Mouse (Mus musculus): Measurements from ENCODE around the gene Dtnbp1.

DNA sequence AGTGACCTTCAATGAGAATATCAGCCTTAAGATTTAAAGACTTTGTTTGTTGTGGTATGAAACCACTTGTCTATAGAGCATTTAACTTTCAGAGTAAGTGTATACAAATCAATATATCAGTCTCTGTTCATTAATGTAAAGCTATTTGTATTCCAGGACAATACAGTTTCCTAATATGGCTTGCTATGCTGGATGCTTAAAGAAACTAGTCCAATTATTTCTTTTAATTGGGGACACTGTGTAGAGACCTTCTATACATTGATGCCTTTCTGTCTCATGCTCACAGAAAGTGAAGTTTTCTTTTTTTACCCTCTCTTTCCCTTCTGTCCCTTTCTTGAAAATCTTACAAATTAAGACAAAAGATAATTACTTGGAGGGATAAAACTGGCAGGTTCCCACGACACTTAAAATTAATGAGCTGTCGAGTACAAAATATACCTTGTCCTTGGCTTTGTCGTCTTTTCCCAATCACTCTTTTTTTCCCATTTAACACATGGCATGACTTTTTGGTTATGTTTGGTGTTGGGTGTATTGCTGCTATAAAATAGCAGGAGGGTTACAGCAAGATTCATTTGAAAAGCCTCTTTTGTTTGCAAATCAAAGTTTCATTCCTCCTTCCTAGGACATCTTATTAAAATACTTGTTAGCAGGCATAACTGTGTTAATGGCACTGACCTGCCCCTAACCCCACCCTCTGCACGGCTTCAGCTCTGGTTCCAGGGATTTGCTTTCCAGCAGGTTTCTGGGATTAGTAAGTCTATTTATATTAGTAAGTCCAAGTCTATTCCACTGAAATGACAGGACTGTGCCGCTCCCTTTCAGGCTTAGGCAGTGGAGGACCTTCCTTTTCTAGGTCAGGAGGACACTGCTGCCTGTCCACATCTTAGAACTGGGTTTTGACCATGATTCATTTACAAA, 109.9 kb downstream of the Dtnbp1 start:
- no peak for TF ChIP-seq GATA1 (IDR thresholded peaks at IDR 0.05; ENCODE audit: borderline replicate concordance, low read length)
- no peak for TF ChIP-seq FLI1 (IDR thresholded peaks at IDR 0.05; ENCODE audit: low read length)

All from megakaryocyte, embryonic 14.5 days (primary cell).